Comparison of ENCODE assay signal across 22 mouse cellular contexts in the genomic region with DNA sequence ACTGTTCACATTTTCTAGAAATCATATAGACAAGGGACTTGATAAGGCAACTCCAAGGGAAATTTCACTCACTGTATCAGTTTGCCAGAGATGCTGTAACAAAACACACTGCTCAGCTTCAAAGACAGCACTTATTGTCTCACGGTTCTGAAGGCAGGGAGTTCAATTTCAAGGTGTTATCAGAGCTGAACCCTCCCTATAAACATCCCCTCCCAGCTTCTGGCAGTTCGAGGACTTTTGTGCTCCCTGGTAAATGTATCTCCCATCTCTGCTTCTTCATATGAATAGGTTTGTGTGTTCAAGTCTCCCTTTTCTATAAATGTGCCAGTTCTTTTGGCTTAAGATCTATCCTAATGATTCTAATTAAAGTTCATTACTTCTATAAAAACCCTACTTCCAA.
"Had no signal": no experiment of that assay in that cellular context is flagged by ENCODE, and none has a peak within 500 bp of the region (broad histone marks: within the 10 kb centered on the region; RNA-seq: fewer than 3 reads in every experiment).

No protein-coding gene starts in this region.

- H3K4me1 ChIP-seq: intestine, embryonic 15.5 days; limb, embryonic 10.5 days; limb, embryonic 12.5 days had no signal

- H3K9ac ChIP-seq: hindbrain, embryonic 12.5 days; hindbrain, embryonic 14.5 days; intestine, embryonic 15.5 days; limb, embryonic 12.5 days; liver, embryonic 12.5 days had no signal

- H3K36me3 ChIP-seq: hindbrain, embryonic 10.5 days; hindbrain, embryonic 12.5 days; intestine, embryonic 15.5 days; limb, embryonic 10.5 days; limb, embryonic 12.5 days; liver, embryonic 12.5 days had no signal

- ATAC-seq: hindbrain, embryonic 16.5 days; inflammation-experienced regulatory T-cells, adult 6 months; intestine, embryonic 15.5 days; intestine, postnatal 0 days had no signal

- H3K27ac ChIP-seq: gastrocnemius, adult 2 months; heart, embryonic 10.5 days; hindbrain, embryonic 10.5 days; hindbrain, embryonic 12.5 days; hindbrain, embryonic 14.5 days; intestine, embryonic 15.5 days; layer of hippocampus, adult 2 months; left cerebral cortex, adult 2 months; limb, embryonic 10.5 days; limb, embryonic 12.5 days; liver, embryonic 12.5 days had no signal

- H3K4me2 ChIP-seq: hindbrain, embryonic 12.5 days; hindbrain, embryonic 14.5 days; intestine, embryonic 15.5 days; limb, embryonic 12.5 days; liver, embryonic 12.5 days had no signal

- H3K9me3 ChIP-seq: heart, embryonic 10.5 days; hindbrain, embryonic 10.5 days; hindbrain, embryonic 12.5 days; intestine, embryonic 15.5 days; limb, embryonic 10.5 days; limb, embryonic 12.5 days; liver, embryonic 12.5 days had no signal

- H3K4me3 ChIP-seq: gastrocnemius, adult 2 months; heart, embryonic 10.5 days; hindbrain, embryonic 10.5 days; hindbrain, embryonic 12.5 days; intestine, embryonic 15.5 days; layer of hippocampus, adult 2 months; left cerebral cortex, adult 2 months; limb, embryonic 10.5 days; limb, embryonic 12.5 days; liver, embryonic 12.5 days had no signal

- DNase-seq: gastrocnemius, adult 2 months; gastrocnemius, postnatal 10 days; gastrocnemius, postnatal 25 days; kidney, adult 18-20 months; kidney, adult 8-10 months; kidney, postnatal 10 days; kidney, postnatal 25 days; kidney, postnatal 4 days; lung, adult 2 months had no signal

- H3K27me3 ChIP-seq: hindbrain, embryonic 12.5 days; intestine, embryonic 15.5 days; limb, embryonic 12.5 days; liver, embryonic 12.5 days had no signal
